Mouse (Mus musculus): Measurements from ENCODE around the gene Capn7.

The Capn7 gene

GRCm38 (mm10) chr14:31336369-31337155, at the start of gene Capn7:
Capn7 (plus strand) TSS chr14:31336638.
- DNase-seq (ENCODE audit: low spot score in 2 of 2) = peak; percentile 97 to 98

- no peak for DNase-seq (ENCODE audit: low spot score in 2 of 2)
Measured at GRCm38 (mm10) chr14:31313192-31313591, 23.2 kb upstream of the Capn7 start.

GRCm38 (mm10) chr14:31316613-31317012, 19.8 kb upstream of the Capn7 start:
- no peak for DNase-seq (ENCODE audit: low spot score in 2 of 2)

- DNase-seq (ENCODE audit: low spot score in 2 of 2) = no peak
Measured at GRCm38 (mm10) chr14:31317754-31318153, 18.7 kb upstream of the Capn7 start.

- no peak for DNase-seq (ENCODE audit: low spot score in 2 of 2)
Measured at GRCm38 (mm10) chr14:31319546-31319945, 16.9 kb upstream of the Capn7 start.

- DNase-seq (ENCODE audit: low spot score in 2 of 2) = no peak
Measured at GRCm38 (mm10) chr14:31321181-31321580, 15.3 kb upstream of the Capn7 start.

GRCm38 (mm10) chr14:31322191-31322590, 14.2 kb upstream of the Capn7 start:
- DNase-seq (ENCODE audit: low spot score in 2 of 2) = no peak

GRCm38 (mm10) chr14:31323189-31323588, 13.2 kb upstream of the Capn7 start:
- DNase-seq (ENCODE audit: low spot score in 2 of 2) = no peak

- DNase-seq (ENCODE audit: low spot score in 2 of 2) = peak; percentile 28
Measured at GRCm38 (mm10) chr14:31323849-31324792, 12.3 kb upstream of the Capn7 start, which contains the start of gene Dnah1. Dnah1 (minus strand) TSS chr14:31323896.

GRCm38 (mm10) chr14:31324851-31325250, 11.6 kb upstream of the Capn7 start:
- no peak for DNase-seq (ENCODE audit: low spot score in 2 of 2)

- DNase-seq (ENCODE audit: low spot score in 2 of 2) = no peak
Measured at GRCm38 (mm10) chr14:31325551-31325950, 10.9 kb upstream of the Capn7 start.

GRCm38 (mm10) chr14:31326770-31327169, 9.7 kb upstream of the Capn7 start:
- DNase-seq (ENCODE audit: low spot score in 2 of 2) = no peak

GRCm38 (mm10) chr14:31327196-31327595, 9.2 kb upstream of the Capn7 start:
- no peak for DNase-seq (ENCODE audit: low spot score in 2 of 2)

GRCm38 (mm10) chr14:31327681-31328080, 8.8 kb upstream of the Capn7 start:
- DNase-seq (ENCODE audit: low spot score in 2 of 2) = no peak

- no peak for DNase-seq (ENCODE audit: low spot score in 2 of 2)
Measured at GRCm38 (mm10) chr14:31329741-31330140, 6.7 kb upstream of the Capn7 start.

- no peak for DNase-seq (ENCODE audit: low spot score in 2 of 2)
Measured at GRCm38 (mm10) chr14:31330957-31331356, 5.5 kb upstream of the Capn7 start.

- no peak for DNase-seq (ENCODE audit: low spot score in 2 of 2)
Measured at GRCm38 (mm10) chr14:31335765-31336164, 673 bp upstream of the Capn7 start.

- no peak for DNase-seq (ENCODE audit: low spot score in 2 of 2)
Measured at GRCm38 (mm10) chr14:31337406-31337805, 968 bp downstream of the Capn7 start.

GRCm38 (mm10) chr14:31337947-31338346, 1.5 kb downstream of the Capn7 start:
- DNase-seq (ENCODE audit: low spot score in 2 of 2) = no peak

- DNase-seq (ENCODE audit: low spot score in 2 of 2) = no peak
Measured at GRCm38 (mm10) chr14:31343241-31343640, 6.8 kb downstream of the Capn7 start.

GRCm38 (mm10) chr14:31345367-31345766, 8.9 kb downstream of the Capn7 start:
- no peak for DNase-seq (ENCODE audit: low spot score in 2 of 2)

- no peak for DNase-seq (ENCODE audit: low spot score in 2 of 2)
Measured at GRCm38 (mm10) chr14:31362236-31362635, 25.8 kb downstream of the Capn7 start.

GRCm38 (mm10) chr14:31364589-31364988, 28.2 kb downstream of the Capn7 start:
- no peak for DNase-seq (ENCODE audit: low spot score in 2 of 2)
